Mouse (Mus musculus) heart, postnatal 0 days (tissue): Measurements from ENCODE around the gene 1700019A02Rik. TPM values are rescaled to one million over a fixed set of nuclear protein-coding genes. Genes with fewer than 3 reads are reported as not detected.

Source experiments
- ATAC-seq: fragments of 200-750 bp; cut with Nextera tagmentation; 2 replicates; pipeline ENCODE4 v1.8.0; 2017; ENCODE audit warnings: low read depth, moderate number of reproducible peaks, moderate library complexity; ENCODE audit not compliant: insufficient read depth
- DNase-seq: peaks from one replicate; pipeline ENCODE4 v3.0.0-alpha.2; 2016; ENCODE audit warnings: low spot score
- H3K27ac ChIP-seq: fragments of 300-500 bp; sonication (generic); 2 replicates; pipeline ENCODE4 v1.5.1; 2014; ENCODE audit warnings: low read depth, mild to moderate bottlenecking
- H3K27me3 ChIP-seq: fragments of 300-500 bp; sonication (generic); 2 replicates; pipeline ENCODE4 v1.6.1; 2014; ENCODE audit warnings: low read length, mixed read lengths; ENCODE audit not compliant: control insufficient read depth, insufficient read depth
- H3K36me3 ChIP-seq: fragments of 300-500 bp; sonication (generic); replicated peaks from 2 replicates; pipeline ENCODE4 v1.6.1; 2014; ENCODE audit warnings: low read length, mixed read lengths; ENCODE audit not compliant: control insufficient read depth, insufficient read depth
- H3K4me1 ChIP-seq: fragments of 300-500 bp; sonication (generic); 2 replicates; pipeline ENCODE4 v1.6.1; 2014; ENCODE audit warnings: antibody characterized with exemption; ENCODE audit not compliant: control insufficient read depth, insufficient read depth
- H3K4me2 ChIP-seq: fragments of 300-500 bp; sonication (generic); 2 replicates; pipeline ENCODE4 v1.6.1; 2014; ENCODE audit warnings: low read depth, mild to moderate bottlenecking, low read length, moderate library complexity
- H3K4me3 ChIP-seq: fragments of 300-500 bp; sonication (generic); 2 replicates; pipeline ENCODE4 v1.5.1; 2014; ENCODE audit warnings: low read depth, low read length
- H3K9ac ChIP-seq: fragments of 300-500 bp; sonication (generic); replicated peaks from 2 replicates; pipeline ENCODE4 v1.6.1; 2014; ENCODE audit warnings: low read depth, low read length, mixed read lengths
- H3K9me3 ChIP-seq: fragments of 300-500 bp; sonication (generic); replicated peaks from 2 replicates; pipeline ENCODE4 v1.6.1; 2016; ENCODE audit warnings: low read length; ENCODE audit not compliant: control insufficient read depth
- CTCF ChIP-seq: IDR thresholded peaks from 2 replicates; pipeline ENCODE4 v1.5.1; 2016; ENCODE audit warnings: antibody characterized with exemption, control low read depth, low read depth
- EP300 ChIP-seq: IDR thresholded peaks from 2 replicates; pipeline ENCODE4 v1.6.1; 2016; ENCODE audit warnings: antibody characterized with exemption, low read depth
- WGBS: fragments of 180-500 bp; shearing (Covaris S2); extraction: QIAGEN DNeasy Blood & Tissue Kit; methylation state at CpG from one replicate; pipeline ENCODE4 v1.1.7; 2014; 5-methylcytosine and 5-hydroxymethylcytosine counted together
- polyA plus RNA-seq: library from polyadenylated mRNA; unstranded; fragments of >200 nt; fragmentation: Nextera tagmentation; extraction: Ambion mirVana; gene quantifications from 2 replicates; pipeline ENCODE4 v1.2.1, GENCODE M21; 2015
- total RNA-seq: library from RNA; depleted of rRNA; stranded (reverse); fragments of >200 nt; gene quantifications from 2 replicates; pipeline ENCODE4 v1.2.3, GENCODE M21; 2014; ENCODE audit warnings: low replicate concordance

The 1700019A02Rik gene
- total and polyA plus RNA-seq, 2 experiments from 2014 or later = not detected

- Histone ChIP-seq H3K27ac (no peak overlapping the region), H3K4me3 (no peak overlapping the region), H3K4me1 (no peaks in the 10 kb centered on the region), H3K9ac (no peak overlapping the region), H3K9me3 (no peaks in the 10 kb centered on the region), H3K36me3 (no peaks in the 10 kb centered on the region), H3K27me3 (no peaks in the 10 kb centered on the region), H3K4me2 (no peak overlapping the region)
- 77% methylated on average over 2 of the region's 2 CpGs for WGBS
- DNase-seq (no peak), ATAC-seq (no peak)
- no peak for TF ChIP-seq EP300
- no peak for TF ChIP-seq CTCF
Observed at GRCm38 (mm10) chr1:53201630-53202199, 14.3 kb upstream of the 1700019A02Rik start.

GRCm38 (mm10) chr1:53194536-53194935 is 7.1 kb upstream of the 1700019A02Rik start:
- Histone ChIP-seq H3K4me1 (no peaks in the 10 kb centered on the region), H3K4me2 (no peak overlapping the region), H3K27ac (no peak overlapping the region), H3K27me3 (no peaks in the 10 kb centered on the region), H3K9ac (no peak overlapping the region), H3K9me3 (no peaks in the 10 kb centered on the region), H3K36me3 (0 out of 2 replicates have a peak, but pooled peaks cover 4% of the 10 kb centered on the region), H3K4me3 (no peak overlapping the region)
- DNase-seq (no peak), ATAC-seq (no peak)
- no peak for TF ChIP-seq EP300
- no peak for TF ChIP-seq CTCF
- WGBS = 63% methylated on average over 3 of the region's 3 CpGs

GRCm38 (mm10) chr1:53191234-53191633 is 3.8 kb upstream of the 1700019A02Rik start:
- WGBS = 78% methylated on average over 3 of the region's 3 CpGs
- TF ChIP-seq CTCF (no peak), EP300 (no peak)

GRCm38 (mm10) chr1:53189620-53190019 is 2.2 kb upstream of the 1700019A02Rik start:
- Histone ChIP-seq H3K36me3 (0 out of 2 replicates have a peak, but pooled peaks cover 4% of the 10 kb centered on the region), H3K4me3 (no peak overlapping the region), H3K4me2 (no peak overlapping the region), H3K27ac (no peak overlapping the region), H3K4me1 (no peaks in the 10 kb centered on the region), H3K9ac (no peak overlapping the region), H3K27me3 (no peaks in the 10 kb centered on the region), H3K9me3 (no peaks in the 10 kb centered on the region)
- ATAC-seq (no peak), DNase-seq (no peak)
- TF ChIP-seq EP300 (no peak), CTCF (no peak)
- 73% methylated on average over 3 of the region's 3 CpGs for WGBS

More at GRCm38 (mm10) chr1:53191234-53191633, 3.8 kb upstream of the 1700019A02Rik start:
- H3K36me3 ChIP-seq = 0 out of 2 replicates have a peak, but pooled peaks cover 4% of the 10 kb centered on the region
- H3K4me1 ChIP-seq = no peaks in the 10 kb centered on the region
- H3K27me3 ChIP-seq = no peaks in the 10 kb centered on the region
- H3K4me2 ChIP-seq = no peak overlapping the region
- no peak for ATAC-seq
- no peak overlapping the region for H3K27ac ChIP-seq
- H3K9ac ChIP-seq = no peak overlapping the region
- H3K4me3 ChIP-seq = no peak overlapping the region
- no peak for DNase-seq
- no peaks in the 10 kb centered on the region for H3K9me3 ChIP-seq

GRCm38 (mm10) chr1:53186301-53186700 is 1.1 kb downstream of the 1700019A02Rik start:
- Histone ChIP-seq H3K27ac (no peak overlapping the region), H3K4me3 (no peak overlapping the region), H3K9ac (no peak overlapping the region), H3K36me3 (no peaks in the 10 kb centered on the region), H3K4me2 (no peak overlapping the region), H3K4me1 (no peaks in the 10 kb centered on the region), H3K27me3 (no peaks in the 10 kb centered on the region), H3K9me3 (no peaks in the 10 kb centered on the region)
- no peak for ATAC-seq
- 76% methylated on average over 3 of the region's 3 CpGs for WGBS
- TF ChIP-seq CTCF (no peak), EP300 (no peak)
- DNase-seq = no peak

- Histone ChIP-seq H3K4me2 (no peak overlapping the region), H3K27ac (no peak overlapping the region), H3K9me3 (no peaks in the 10 kb centered on the region), H3K4me1 (no peaks in the 10 kb centered on the region), H3K4me3 (no peak overlapping the region), H3K9ac (no peak overlapping the region), H3K36me3 (no peaks in the 10 kb centered on the region), H3K27me3 (no peaks in the 10 kb centered on the region)
- no peak for TF ChIP-seq EP300
- TF ChIP-seq CTCF = no peak
- no peak for ATAC-seq
- no peak for DNase-seq
- 79% methylated on average over 6 of the region's 6 CpGs for WGBS
Observed at GRCm38 (mm10) chr1:53157715-53158114, 29.7 kb downstream of the 1700019A02Rik start.
